Mouse (Mus musculus) hindbrain, embryonic 13.5 days (tissue): Measurements from ENCODE around the gene Rec114. TPM values are rescaled to one million over a fixed set of nuclear protein-coding genes. Genes with fewer than 3 reads are reported as not detected.

Source experiments
- ATAC-seq: fragments of 200-750 bp; cut with Nextera tagmentation; 2 replicates; pipeline ENCODE4 v1.8.0; 2017; ENCODE audit warnings: moderate TSS enrichment; ENCODE audit not compliant: low FRiP score
- H3K27ac ChIP-seq: fragments of 300-500 bp; sonication (generic); 2 replicates; pipeline ENCODE4 v1.5.1; 2015; ENCODE audit warnings: inconsistent platforms, mild to moderate bottlenecking, moderate library complexity
- H3K27me3 ChIP-seq: fragments of 300-500 bp; sonication (generic); 2 replicates; pipeline ENCODE4 v1.6.1; 2015; ENCODE audit warnings: mild to moderate bottlenecking, inconsistent platforms
- H3K36me3 ChIP-seq: fragments of 300-500 bp; sonication (generic); 2 replicates; pipeline ENCODE4 v1.6.1; 2015; ENCODE audit warnings: mild to moderate bottlenecking, inconsistent platforms
- H3K4me1 ChIP-seq: fragments of 300-500 bp; sonication (generic); replicated peaks from 2 replicates; pipeline ENCODE4 v1.6.1; 2015; ENCODE audit warnings: inconsistent platforms
- H3K4me2 ChIP-seq: fragments of 300-500 bp; sonication (generic); 2 replicates; pipeline ENCODE4 v1.6.1; 2015; ENCODE audit warnings: inconsistent platforms, mild to moderate bottlenecking, moderate library complexity
- H3K4me3 ChIP-seq: fragments of 300-500 bp; sonication (generic); 2 replicates; pipeline ENCODE4 v1.5.1; 2015; ENCODE audit warnings: mild to moderate bottlenecking, inconsistent platforms
- H3K9ac ChIP-seq: fragments of 300-500 bp; sonication (generic); 2 replicates; pipeline ENCODE4 v1.6.1; 2015; ENCODE audit warnings: mild to moderate bottlenecking, inconsistent platforms
- H3K9me3 ChIP-seq: fragments of 300-500 bp; sonication (generic); 2 replicates; pipeline ENCODE4 v1.6.1; 2016; ENCODE audit warnings: inconsistent platforms
- WGBS: fragments of 180-500 bp; shearing (Covaris S2); methylation state at CpG from one replicate; pipeline ENCODE4 v1.1.7; 2015; 5-methylcytosine and 5-hydroxymethylcytosine counted together
- polyA plus RNA-seq: library from polyadenylated mRNA; unstranded; fragments of >200 nt; fragmentation: Nextera tagmentation; extraction: Ambion mirVana; gene quantifications from 2 replicates; pipeline ENCODE4 v1.2.1, GENCODE M21; 2015

Rec114 gene
- polyA plus RNA-seq, 1 experiment from 2014 or later: 1.5 TPM

DNA sequence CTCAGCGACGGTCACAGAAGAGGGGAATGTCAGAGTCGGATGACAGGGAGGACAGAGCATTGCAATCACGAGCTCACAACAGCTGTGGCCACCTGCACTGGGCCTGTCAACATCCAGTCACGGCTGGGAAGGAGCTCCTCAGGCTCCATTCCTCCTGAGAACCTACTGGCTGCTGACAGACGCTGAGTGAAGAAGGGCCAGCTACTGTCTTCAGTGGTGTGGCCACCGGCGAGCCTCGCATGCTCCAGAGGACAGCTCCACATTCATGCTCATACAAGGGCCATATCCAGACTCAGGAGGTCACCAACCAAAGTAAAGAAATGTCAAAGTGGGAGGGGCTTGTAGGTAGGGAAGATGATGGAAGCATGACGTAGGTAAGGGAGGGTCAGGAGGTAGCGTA lies 36.0 kb downstream of the Rec114 start:
- Histone ChIP-seq H3K9me3 (no peaks in the 10 kb centered on the region), H3K4me1 (no peaks in the 10 kb centered on the region), H3K4me2 (no peak overlapping the region), H3K27ac (no peak overlapping the region), H3K36me3 (no peaks in the 10 kb centered on the region), H3K4me3 (no peak overlapping the region), H3K27me3 (no peaks in the 10 kb centered on the region), H3K9ac (no peak overlapping the region)
- WGBS: 88% methylated on average over 11 of the region's 11 CpGs
- ATAC-seq: no peak

DNA sequence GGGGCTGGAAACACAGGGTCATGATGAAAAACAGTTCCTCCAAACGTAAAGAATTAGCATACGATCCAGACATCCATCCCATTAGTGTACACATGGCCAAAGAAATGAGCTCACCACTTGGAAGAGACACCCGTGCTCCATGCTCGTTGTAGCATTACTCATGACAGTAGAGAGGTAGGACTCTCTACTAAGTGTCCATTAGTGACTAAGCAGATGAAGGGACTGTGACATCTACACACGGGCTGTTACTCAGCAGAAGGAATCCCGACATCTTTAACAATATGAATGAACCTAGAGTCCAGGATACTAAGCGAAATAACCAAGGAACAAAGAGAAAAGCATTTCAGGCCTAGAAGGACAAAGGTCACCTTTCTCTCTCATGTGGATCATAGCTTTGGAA lies 37.7 kb downstream of the Rec114 start:
- WGBS: 83% methylated on average over 7 of the region's 7 CpGs
- Histone ChIP-seq H3K36me3 (no peaks in the 10 kb centered on the region), H3K9me3 (no peaks in the 10 kb centered on the region), H3K9ac (no peak overlapping the region), H3K4me2 (no peak overlapping the region), H3K4me1 (no peaks in the 10 kb centered on the region), H3K27me3 (no peaks in the 10 kb centered on the region), H3K4me3 (no peak overlapping the region), H3K27ac (no peak overlapping the region)
- ATAC-seq: no peak

DNA sequence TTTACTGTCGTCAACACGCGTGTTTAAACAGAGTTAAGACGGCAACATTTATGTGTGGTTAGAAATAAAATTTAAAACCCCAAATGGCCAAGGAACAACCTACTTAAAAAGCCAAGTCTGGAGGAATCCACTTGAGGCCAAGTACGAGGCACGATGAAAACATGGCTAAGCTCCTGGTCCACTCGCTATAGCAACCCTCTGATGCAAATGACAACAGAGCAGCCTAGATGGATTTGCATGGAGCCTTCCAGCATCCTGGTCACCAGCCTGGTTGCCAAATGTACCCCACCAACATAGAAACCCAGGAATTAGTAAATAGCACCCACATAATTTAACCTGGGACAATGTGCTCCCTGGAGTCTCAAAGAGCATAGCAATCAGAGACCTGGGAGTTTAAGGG lies 40.0 kb downstream of the Rec114 start:
- no peaks in the 10 kb centered on the region for H3K36me3 ChIP-seq
- H3K27me3 ChIP-seq: no peaks in the 10 kb centered on the region
- H3K4me2 ChIP-seq: no peak overlapping the region
- H3K4me1 ChIP-seq: no peaks in the 10 kb centered on the region
- H3K9me3 ChIP-seq: no peaks in the 10 kb centered on the region
- ATAC-seq: no peak
- 87% methylated on average over 7 of the region's 7 CpGs for WGBS
- no peak overlapping the region for H3K9ac ChIP-seq
- no peak overlapping the region for H3K4me3 ChIP-seq
- no peak overlapping the region for H3K27ac ChIP-seq

DNA sequence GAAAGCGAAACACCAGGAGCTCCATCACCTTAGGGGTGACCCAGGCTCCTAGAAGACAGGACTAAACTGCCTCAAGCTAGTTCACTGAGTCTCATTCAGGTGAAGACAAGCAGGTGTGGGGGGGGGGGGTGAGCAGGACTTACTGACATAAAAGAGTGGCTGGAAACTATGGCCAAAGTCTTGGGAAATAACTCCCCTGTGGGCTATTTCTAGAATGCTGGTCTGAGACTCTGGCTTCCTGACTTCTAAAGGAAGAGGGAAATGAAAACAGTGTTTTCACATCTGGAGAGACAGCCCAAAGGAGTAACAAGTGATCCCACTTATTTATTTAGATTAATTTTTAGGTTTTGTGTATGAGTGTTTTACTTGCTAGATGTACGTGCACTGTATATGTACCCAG lies 42.0 kb downstream of the Rec114 start:
- no peaks in the 10 kb centered on the region for H3K36me3 ChIP-seq
- no peak overlapping the region for H3K27ac ChIP-seq
- no peaks in the 10 kb centered on the region for H3K27me3 ChIP-seq
- no peaks in the 10 kb centered on the region for H3K4me1 ChIP-seq
- ATAC-seq: no peak
- no peak overlapping the region for H3K4me3 ChIP-seq
- no peak overlapping the region for H3K9ac ChIP-seq
- WGBS: 91% methylated on average over 2 of the region's 2 CpGs
- no peaks in the 10 kb centered on the region for H3K9me3 ChIP-seq
- H3K4me2 ChIP-seq: no peak overlapping the region

DNA sequence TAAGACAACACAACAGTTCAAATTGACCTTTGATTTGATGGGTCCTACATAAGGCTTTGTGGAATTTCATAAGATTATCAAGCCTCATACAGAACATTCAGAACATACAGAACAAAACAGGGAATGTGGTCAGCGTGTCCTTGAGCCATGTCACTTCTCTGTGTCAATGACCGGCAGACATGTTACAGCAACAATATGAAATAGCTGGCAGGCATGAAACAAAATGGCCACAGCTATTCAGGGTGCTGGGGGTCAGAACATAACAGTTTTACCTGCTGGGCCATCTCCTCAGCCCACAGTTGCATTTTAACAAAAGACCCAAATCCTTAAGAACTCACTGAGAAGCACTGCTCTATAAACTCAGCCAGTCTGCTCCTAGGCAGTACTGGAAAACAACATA lies 45.3 kb downstream of the Rec114 start:
- no peaks in the 10 kb centered on the region for H3K36me3 ChIP-seq
- H3K27ac ChIP-seq: no peak overlapping the region
- no peaks in the 10 kb centered on the region for H3K27me3 ChIP-seq
- H3K9ac ChIP-seq: no peak overlapping the region
- WGBS: 98% methylated on average over 2 of the region's 2 CpGs
- no peak overlapping the region for H3K4me2 ChIP-seq
- no peak overlapping the region for H3K4me3 ChIP-seq
- ATAC-seq: no peak
- 0 out of 2 replicates have a peak, but pooled peaks cover 5% of the 10 kb centered on the region for H3K9me3 ChIP-seq
- H3K4me1 ChIP-seq: no peaks in the 10 kb centered on the region

DNA sequence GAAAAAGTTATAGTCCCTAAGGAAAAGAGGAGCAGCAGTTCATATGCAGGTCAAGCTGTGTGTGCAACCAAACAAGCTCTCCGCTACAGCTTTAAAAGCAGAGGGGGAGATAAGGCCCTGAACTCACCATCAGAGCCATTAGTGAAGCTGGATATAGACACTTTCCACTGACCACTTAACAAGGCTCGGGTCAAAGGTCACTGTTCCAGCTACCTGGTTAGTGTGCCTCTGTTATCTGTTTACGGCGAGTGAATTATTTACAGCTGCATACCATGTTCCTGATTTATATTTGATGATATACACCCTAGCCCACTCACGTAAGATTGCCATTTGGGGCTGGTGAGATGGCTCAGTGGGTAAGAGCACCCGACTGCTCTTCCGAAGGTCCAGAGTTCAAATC lies 52.3 kb downstream of the Rec114 start:
- H3K4me2 ChIP-seq: no peak overlapping the region
- 0 out of 2 replicates have a peak, but pooled peaks cover 5% of the 10 kb centered on the region for H3K9me3 ChIP-seq
- no peaks in the 10 kb centered on the region for H3K27me3 ChIP-seq
- H3K9ac ChIP-seq: no peak overlapping the region
- no peak for ATAC-seq
- H3K27ac ChIP-seq: no peak overlapping the region
- H3K4me1 ChIP-seq: no peaks in the 10 kb centered on the region
- no peaks in the 10 kb centered on the region for H3K36me3 ChIP-seq
- no peak overlapping the region for H3K4me3 ChIP-seq
- whole genome bisulfite sequencing: 93% methylated on average over 7 of the region's 7 CpGs

DNA sequence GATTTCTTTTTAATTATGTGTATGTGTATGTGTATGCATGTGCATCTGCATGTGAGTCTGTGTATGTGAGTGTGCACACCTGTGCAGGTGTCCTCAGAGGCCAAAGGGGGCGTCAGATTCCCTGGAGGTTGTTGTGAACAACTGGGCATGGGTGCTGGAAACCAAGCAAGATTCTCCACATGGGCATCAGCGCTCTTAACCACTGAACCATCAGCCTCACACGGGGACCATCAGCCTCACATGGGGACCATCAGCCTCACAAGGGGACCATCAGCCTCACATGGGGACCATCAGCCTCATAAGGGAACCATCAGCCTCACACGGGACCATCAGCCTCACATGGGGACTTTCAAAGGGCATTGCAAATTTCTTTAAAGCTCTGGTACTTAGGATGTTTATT lies 53.1 kb downstream of the Rec114 start:
- no peak overlapping the region for H3K9ac ChIP-seq
- no peaks in the 10 kb centered on the region for H3K36me3 ChIP-seq
- H3K9me3 ChIP-seq: 0 out of 2 replicates have a peak, but pooled peaks cover 5% of the 10 kb centered on the region
- H3K27me3 ChIP-seq: no peaks in the 10 kb centered on the region
- ATAC-seq: no peak
- no peak overlapping the region for H3K4me2 ChIP-seq
- H3K27ac ChIP-seq: no peak overlapping the region
- H3K4me3 ChIP-seq: no peak overlapping the region
- 87% methylated on average over 4 of the region's 4 CpGs for WGBS
- no peaks in the 10 kb centered on the region for H3K4me1 ChIP-seq

DNA sequence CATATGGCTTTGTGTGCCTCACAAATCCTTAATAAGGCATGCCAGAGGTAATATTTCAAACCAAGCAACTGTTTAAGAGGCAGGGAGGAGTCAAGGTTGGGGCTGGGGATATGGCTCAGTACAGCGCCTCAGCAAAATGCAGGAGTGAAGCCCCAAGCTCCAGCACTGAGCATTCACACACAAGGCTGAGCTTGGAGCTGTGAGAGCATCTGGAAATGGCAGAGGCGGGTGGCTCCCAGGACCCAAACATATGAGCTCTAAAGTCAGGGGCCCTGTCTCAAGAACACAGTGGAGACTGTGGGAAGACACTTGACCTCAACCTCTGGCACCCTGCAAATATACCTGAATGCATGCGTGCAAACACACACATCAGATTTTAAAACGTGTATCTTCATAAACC lies 55.7 kb downstream of the Rec114 start:
- no peak overlapping the region for H3K4me3 ChIP-seq
- 93% methylated on average over 4 of the region's 4 CpGs for WGBS
- H3K4me2 ChIP-seq: no peak overlapping the region
- H3K9ac ChIP-seq: no peak overlapping the region
- H3K27me3 ChIP-seq: no peaks in the 10 kb centered on the region
- H3K4me1 ChIP-seq: no peaks in the 10 kb centered on the region; the same call in 1 of the 2 replicates
- ATAC-seq: no peak
- H3K36me3 ChIP-seq: no peaks in the 10 kb centered on the region
- H3K27ac ChIP-seq: no peak overlapping the region
- H3K9me3 ChIP-seq: no peaks in the 10 kb centered on the region

DNA sequence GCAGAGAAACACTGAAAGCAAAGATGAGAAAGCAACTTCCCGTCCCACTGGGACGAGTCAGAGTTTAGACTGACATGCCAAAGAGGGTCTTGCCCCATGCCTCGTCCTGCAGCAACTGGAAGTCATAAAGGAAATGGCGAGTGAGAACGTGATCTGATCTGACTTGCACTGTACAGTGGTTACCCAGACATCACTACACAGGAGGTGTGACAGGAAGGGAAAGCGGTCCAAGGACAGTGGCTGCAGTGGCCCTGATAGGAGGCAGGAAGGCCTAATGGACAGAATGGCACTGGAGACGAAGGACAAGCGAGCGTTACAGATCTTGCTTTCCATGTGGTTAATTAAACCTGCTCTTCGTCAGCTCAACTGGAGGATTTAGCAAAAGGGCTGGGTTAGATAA lies 58.5 kb downstream of the Rec114 start:
- Histone ChIP-seq H3K4me1 (no peaks in the 10 kb centered on the region; the same call in 1 of the 2 replicates), H3K27ac (no peak overlapping the region), H3K4me2 (no peak overlapping the region), H3K9ac (no peak overlapping the region), H3K27me3 (no peaks in the 10 kb centered on the region), H3K36me3 (no peaks in the 10 kb centered on the region), H3K4me3 (no peak overlapping the region), H3K9me3 (no peaks in the 10 kb centered on the region)
- ATAC-seq: no peak
- WGBS: 83% methylated on average over 10 of the region's 10 CpGs

- WGBS: 44% methylated on average over 6 of the region's 6 CpGs
Measured at GRCm38 (mm10) chr9:58683372-58683771, 60.4 kb downstream of the Rec114 start.

GRCm38 (mm10) chr9:58682106-58682505 lies 61.7 kb downstream of the Rec114 start:
- 78% methylated on average over 6 of the region's 6 CpGs for WGBS

More at GRCm38 (mm10) chr9:58683372-58683771, 60.4 kb downstream of the Rec114 start:
- no peak overlapping the region for H3K4me3 ChIP-seq
- no peak overlapping the region for H3K27ac ChIP-seq
- ATAC-seq: no peak
- H3K4me2 ChIP-seq: no peak overlapping the region
- H3K9me3 ChIP-seq: no peaks in the 10 kb centered on the region
- H3K27me3 ChIP-seq: no peaks in the 10 kb centered on the region
- H3K9ac ChIP-seq: no peak overlapping the region
- H3K36me3 ChIP-seq: no peaks in the 10 kb centered on the region
- H3K4me1 ChIP-seq: no peaks in the 10 kb centered on the region; the same call in 1 of the 2 replicates

DNA sequence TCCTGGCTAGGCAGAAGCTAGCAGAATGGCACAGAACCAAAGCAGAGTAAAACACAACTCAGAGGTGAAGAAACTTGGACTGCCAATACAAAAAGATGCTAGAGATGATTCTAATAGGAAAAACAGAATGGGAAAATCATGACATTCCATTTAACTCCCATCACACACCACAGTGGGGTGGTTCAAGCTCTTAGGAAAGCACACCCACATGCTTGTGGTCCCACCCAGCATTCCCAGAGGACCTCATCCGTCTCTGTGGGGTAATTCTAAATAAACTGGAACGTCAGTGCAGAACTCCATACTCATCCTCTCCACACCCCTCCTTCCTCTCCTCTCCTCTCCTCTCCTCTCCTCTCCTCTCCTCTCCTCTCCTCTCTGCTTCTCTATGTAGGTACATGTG lies 62.4 kb downstream of the Rec114 start:
- Histone ChIP-seq H3K4me2 (no peak overlapping the region), H3K36me3 (no peaks in the 10 kb centered on the region), H3K4me3 (no peak overlapping the region), H3K27ac (no peak overlapping the region), H3K4me1 (no peaks in the 10 kb centered on the region; the same call in 1 of the 2 replicates), H3K9ac (no peak overlapping the region), H3K27me3 (no peaks in the 10 kb centered on the region), H3K9me3 (no peaks in the 10 kb centered on the region)
- no peak for ATAC-seq
- 74% methylated on average over 2 of the region's 2 CpGs for WGBS

More at GRCm38 (mm10) chr9:58682106-58682505, 61.7 kb downstream of the Rec114 start:
- Histone ChIP-seq H3K27me3 (no peaks in the 10 kb centered on the region), H3K27ac (no peak overlapping the region), H3K4me2 (no peak overlapping the region), H3K9ac (no peak overlapping the region), H3K36me3 (no peaks in the 10 kb centered on the region), H3K9me3 (no peaks in the 10 kb centered on the region), H3K4me3 (no peak overlapping the region), H3K4me1 (no peaks in the 10 kb centered on the region; the same call in 1 of the 2 replicates)
- ATAC-seq: no peak

DNA sequence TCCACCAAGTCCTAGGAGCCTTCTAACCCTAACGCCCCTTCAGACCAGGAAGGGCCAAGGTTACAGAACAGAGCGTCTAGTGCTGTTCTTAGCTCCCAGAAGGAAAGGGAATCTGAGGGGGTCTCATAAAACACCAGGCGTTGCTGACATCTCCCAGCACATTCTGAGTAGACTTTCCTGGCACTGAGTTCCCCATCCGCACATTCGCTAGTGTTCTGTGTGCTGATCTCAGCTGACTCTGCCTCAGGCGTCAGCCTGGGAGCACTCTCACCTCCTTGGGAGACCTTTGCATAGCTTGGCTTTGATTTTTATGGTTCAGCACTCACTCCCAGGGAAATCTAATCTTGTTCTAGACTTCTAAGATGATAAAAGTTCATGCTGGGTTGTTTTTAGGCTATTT lies 68.4 kb downstream of the Rec114 start:
- WGBS: 82% methylated on average over 6 of the region's 6 CpGs
- no peak overlapping the region for H3K4me3 ChIP-seq
- no peaks in the 10 kb centered on the region for H3K27me3 ChIP-seq
- H3K27ac ChIP-seq: no peak overlapping the region
- no peaks in the 10 kb centered on the region for H3K9me3 ChIP-seq
- no peaks in the 10 kb centered on the region for H3K36me3 ChIP-seq
- H3K4me2 ChIP-seq: no peak overlapping the region
- H3K9ac ChIP-seq: peak overlapping the region; percentile 29; the same call in 1 of the 2 replicates
- 0 out of 2 replicates have a peak, but pooled peaks cover 4% of the 10 kb centered on the region for H3K4me1 ChIP-seq
- no peak for ATAC-seq
